Mouse (Mus musculus) splenic B cell, adult 2 months (primary cell): Measurements from ENCODE around the gene Sv2b.
"Not testable (repeated sequence)": the region's sequence is repeated elsewhere in the genome, so short reads cannot be mapped to it uniquely, and the experiment has no call there.

Source experiments
- DNase-seq: peaks from one replicate; pipeline ENCODE4 v3.0.0-alpha.2; 2011; ENCODE audit warnings: low read depth, low spot score
- H3K27me3 ChIP-seq: 2 replicates; pipeline ENCODE4 v1.6.1; 2012; ENCODE audit warnings: mild to moderate bottlenecking, low read length, moderate library complexity, mixed read lengths; ENCODE audit not compliant: control insufficient read depth, poor library complexity, insufficient read depth, severe bottlenecking
- H3K36me3 ChIP-seq: 2 replicates; pipeline ENCODE4 v1.6.1; 2012; ENCODE audit warnings: mild to moderate bottlenecking, low read length, moderate library complexity, mixed read lengths; ENCODE audit not compliant: control insufficient read depth, poor library complexity, insufficient read depth, severe bottlenecking

Gene Sv2b

GRCm38 (mm10) chr7:75308457-75309312 lies at the start of gene Sv2b:
Gene Sv2b (minus strand): TSS chr7:75309262.
- no peaks in the 10 kb centered on the region for H3K36me3 ChIP-seq

GRCm38 (mm10) chr7:75358284-75358851 lies 49.3 kb upstream of the Sv2b start:
- H3K27me3 ChIP-seq = no peaks in the 10 kb centered on the region
- H3K36me3 ChIP-seq = no peaks in the 10 kb centered on the region
- no peak for DNase-seq

More at GRCm38 (mm10) chr7:75308457-75309312, at the start of gene Sv2b:
- DNase-seq = peak; percentile 35
- no peaks in the 10 kb centered on the region for H3K27me3 ChIP-seq

DNA sequence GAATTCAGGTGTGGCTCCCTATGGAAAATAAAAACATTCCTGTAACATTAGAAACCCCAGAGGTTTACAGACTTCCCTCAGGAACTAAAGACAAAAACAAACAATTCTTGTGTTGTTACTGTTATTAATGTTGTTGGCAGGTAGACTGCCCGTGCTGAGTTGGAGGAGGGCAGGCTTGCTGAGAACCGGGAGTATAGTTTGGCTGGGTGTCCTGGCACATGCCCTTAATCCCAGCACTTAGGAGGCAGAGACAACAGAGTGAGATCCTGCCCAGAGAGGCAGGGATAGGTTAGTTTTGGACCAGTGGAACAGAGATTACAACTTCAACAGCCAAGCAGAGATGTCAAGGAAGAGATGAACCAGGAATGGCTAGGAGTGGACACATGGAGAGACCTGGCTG lies 46.5 kb upstream of the Sv2b start:
- DNase-seq = no peak
- no peaks in the 10 kb centered on the region for H3K36me3 ChIP-seq
- no peaks in the 10 kb centered on the region for H3K27me3 ChIP-seq

DNA sequence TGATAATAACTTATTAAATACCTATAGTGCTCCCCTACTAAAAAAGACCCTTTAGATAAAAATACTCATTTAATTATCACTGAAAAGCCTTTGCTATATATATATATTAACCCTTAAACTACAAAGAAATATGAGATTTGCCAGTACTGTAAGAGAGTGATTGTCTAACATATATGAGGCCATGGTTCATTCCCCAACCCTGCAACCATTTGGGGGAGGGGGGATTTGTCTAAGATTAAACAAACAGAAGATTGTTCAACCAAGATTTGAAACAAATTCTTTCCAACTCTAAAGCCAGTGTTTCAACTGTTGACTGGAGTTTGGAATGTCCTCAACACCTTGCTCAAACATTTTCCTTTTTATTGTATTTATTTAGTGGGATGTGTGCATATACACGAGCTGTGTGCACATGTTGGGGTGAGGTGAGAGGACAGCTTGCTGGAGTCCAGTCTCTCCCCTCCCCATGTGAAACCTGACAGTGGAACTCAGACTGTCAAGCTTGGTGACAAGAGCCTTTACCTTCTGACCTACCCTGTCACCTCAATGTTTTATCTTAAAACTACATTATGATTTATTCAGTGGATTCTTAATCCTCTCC lies 43.8 kb upstream of the Sv2b start:
- DNase-seq = no peak
- H3K27me3 ChIP-seq = no peaks in the 10 kb centered on the region
- no peaks in the 10 kb centered on the region for H3K36me3 ChIP-seq

GRCm38 (mm10) chr7:75350172-75350571 lies 41.1 kb upstream of the Sv2b start:
- H3K27me3 ChIP-seq = no peaks in the 10 kb centered on the region
- no peaks in the 10 kb centered on the region for H3K36me3 ChIP-seq
- no peak for DNase-seq

DNA sequence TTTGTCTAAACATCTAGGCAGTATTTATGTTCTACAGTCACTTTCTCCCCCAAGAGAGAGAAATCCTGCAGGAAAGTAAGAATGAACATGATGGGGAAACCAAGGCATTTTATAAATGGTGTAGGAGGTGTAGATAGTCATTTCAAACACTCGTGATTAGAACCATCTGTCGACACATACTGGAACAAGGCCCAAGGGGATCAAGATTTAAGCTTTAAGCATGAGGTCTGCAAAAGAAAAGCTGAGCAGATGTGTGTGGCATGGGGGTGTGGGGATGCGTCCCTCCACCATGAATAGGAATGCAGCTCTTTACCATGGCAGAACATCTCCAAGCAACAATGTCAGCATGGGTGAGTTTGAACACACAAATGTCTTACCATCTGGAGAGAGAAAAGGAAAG lies 23.2 kb upstream of the Sv2b start:
- DNase-seq = no peak
- Histone ChIP-seq H3K36me3 (no peaks in the 10 kb centered on the region), H3K27me3 (peaks cover 2% of the 10 kb centered on the region; the same call in 1 of the 2 replicates)

- peaks cover 2% of the 10 kb centered on the region; the same call in 1 of the 2 replicates for H3K27me3 ChIP-seq
- DNase-seq = no peak
- no peaks in the 10 kb centered on the region for H3K36me3 ChIP-seq
These were observed 20.7 kb upstream of the Sv2b start for GRCm38 (mm10) chr7:75329740-75330142.

DNA sequence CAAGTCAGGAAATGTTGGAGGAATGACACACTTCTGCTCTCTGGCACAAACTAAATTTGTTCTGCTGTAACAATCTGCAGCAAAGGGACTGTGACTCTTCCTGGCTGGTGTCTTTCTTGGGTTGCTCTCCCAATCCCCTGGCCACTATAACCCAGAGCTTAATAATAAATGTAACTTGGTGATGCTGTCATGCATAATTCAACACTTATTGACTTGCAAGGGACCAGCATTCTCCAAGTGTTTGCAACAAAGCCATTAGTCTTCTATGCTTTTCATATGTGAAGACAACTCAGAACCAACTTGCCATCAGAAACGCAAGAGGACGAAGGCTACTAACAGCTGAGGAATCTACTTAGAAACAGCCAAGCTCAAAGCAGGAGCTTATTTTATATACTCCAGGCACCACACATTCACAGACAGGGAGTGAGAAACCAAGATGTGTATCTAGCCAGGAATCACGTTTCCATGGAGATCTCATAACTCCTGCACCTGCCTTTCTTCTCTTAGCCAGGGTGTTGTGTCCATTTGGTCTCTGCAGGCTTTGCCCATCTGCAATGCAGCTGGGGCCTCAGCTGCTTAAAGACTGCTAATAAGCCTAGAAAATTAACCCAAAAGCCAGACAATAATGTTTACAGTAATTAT lies 19.8 kb upstream of the Sv2b start:
- Histone ChIP-seq H3K36me3 (no peaks in the 10 kb centered on the region), H3K27me3 (peaks cover 2% of the 10 kb centered on the region; the same call in 1 of the 2 replicates)
- no peak for DNase-seq

DNA sequence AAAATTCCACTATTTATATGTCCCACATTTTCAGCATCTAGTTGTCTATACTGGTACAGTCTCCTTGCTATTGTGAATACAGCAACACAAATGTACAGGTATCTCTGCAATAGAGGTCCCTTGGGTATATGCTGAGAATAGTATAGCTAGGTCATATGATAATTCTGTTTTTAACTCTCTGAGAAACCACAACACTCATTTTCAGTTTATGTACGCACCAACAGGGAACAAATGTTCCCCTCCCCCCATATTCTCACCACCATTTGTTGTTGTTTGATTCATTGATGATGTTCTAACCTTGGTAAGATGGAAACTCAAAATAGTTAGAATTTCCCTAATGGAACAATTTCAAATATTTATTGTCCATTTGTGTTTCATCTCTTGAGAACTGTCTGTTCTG lies 16.2 kb upstream of the Sv2b start:
- no peaks in the 10 kb centered on the region for H3K36me3 ChIP-seq
- DNase-seq = peak; percentile 70

GRCm38 (mm10) chr7:75322742-75323141 lies 13.7 kb upstream of the Sv2b start:
- H3K36me3 ChIP-seq, H3K27me3 ChIP-seq, DNase-seq: not testable (repeated sequence)

More for the DNA sequence above, 16.2 kb upstream of the Sv2b start:
- no peaks in the 10 kb centered on the region for H3K27me3 ChIP-seq

DNA sequence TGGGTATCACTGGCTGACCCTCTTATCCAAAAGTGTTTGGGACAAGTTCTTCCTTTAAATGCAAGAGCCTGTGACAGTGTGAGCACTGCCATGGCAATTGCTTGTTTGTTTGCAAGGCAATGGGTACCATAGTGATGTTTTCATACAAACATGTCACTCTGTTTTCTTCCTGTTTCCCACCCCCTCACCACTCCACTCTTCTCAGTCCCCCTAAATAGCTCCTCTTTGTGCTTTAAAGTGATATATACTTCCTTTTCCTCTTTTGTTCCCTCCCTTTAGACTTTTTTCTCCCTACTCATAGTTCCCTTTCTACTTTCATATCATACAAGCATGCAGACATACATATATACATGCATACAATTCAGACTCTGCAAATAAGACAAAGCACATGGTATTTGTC lies 10.9 kb upstream of the Sv2b start:
- Histone ChIP-seq H3K36me3 (no peaks in the 10 kb centered on the region), H3K27me3 (no peaks in the 10 kb centered on the region)
- peak; percentile 13 for DNase-seq

DNA sequence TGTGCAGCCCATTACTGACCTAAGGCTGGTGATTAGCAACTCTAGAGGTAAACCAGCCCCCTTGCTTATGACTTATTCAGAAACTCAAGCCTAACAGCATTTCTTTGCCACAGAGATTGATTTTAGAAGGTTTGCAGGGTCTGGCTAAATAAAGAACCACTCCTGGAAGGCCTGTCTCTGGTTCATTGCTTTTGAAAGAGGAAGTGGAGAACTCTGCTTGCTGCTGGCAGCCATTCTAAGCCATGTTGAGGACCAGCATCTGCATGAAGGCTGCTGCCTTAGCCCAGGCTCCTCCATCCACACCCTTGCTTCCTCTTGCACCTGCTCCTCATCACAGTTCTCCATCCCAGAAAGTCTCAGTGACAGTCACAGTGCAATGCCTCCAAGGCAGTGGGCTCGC lies 9.3 kb upstream of the Sv2b start:
- DNase-seq = peak; percentile 70
- H3K36me3 ChIP-seq = no peaks in the 10 kb centered on the region

GRCm38 (mm10) chr7:75314873-75315272 lies 5.8 kb upstream of the Sv2b start:
- Histone ChIP-seq H3K36me3 (no peaks in the 10 kb centered on the region), H3K27me3 (no peaks in the 10 kb centered on the region)
- DNase-seq = no peak

More for the DNA sequence above, 9.3 kb upstream of the Sv2b start:
- no peaks in the 10 kb centered on the region for H3K27me3 ChIP-seq

- no peaks in the 10 kb centered on the region for H3K36me3 ChIP-seq
- H3K27me3 ChIP-seq = no peaks in the 10 kb centered on the region
- no peak for DNase-seq
These were observed 508 bp upstream of the Sv2b start for GRCm38 (mm10) chr7:75309570-75309969.

DNA sequence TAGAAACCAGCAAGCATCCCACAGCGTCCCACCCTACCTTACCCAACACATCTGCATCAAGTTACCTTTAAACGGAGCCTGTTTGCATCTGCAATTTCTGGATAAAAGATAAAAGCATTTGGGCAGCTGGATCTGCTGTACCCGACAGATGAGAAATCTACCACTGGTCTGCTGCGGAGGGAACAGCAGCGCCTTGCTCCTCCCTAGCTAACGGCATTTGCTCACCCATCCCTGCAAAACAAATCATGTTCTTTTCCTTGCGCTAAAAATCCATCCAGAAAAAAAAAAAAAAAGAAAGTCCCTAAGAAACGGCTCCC lies 964 bp downstream of the Sv2b start:
- DNase-seq = no peak
- no peaks in the 10 kb centered on the region for H3K36me3 ChIP-seq
- H3K27me3 ChIP-seq = no peaks in the 10 kb centered on the region
